Mouse (Mus musculus): ENCODE results near the gene Bean1. TPM values are rescaled to one million over a fixed set of nuclear protein-coding genes. Genes with fewer than 3 reads are reported as not detected.

The Bean1 gene
- polyA plus RNA-seq, 1 experiment from 2014 or later, result 0.47 TPM

DNA sequence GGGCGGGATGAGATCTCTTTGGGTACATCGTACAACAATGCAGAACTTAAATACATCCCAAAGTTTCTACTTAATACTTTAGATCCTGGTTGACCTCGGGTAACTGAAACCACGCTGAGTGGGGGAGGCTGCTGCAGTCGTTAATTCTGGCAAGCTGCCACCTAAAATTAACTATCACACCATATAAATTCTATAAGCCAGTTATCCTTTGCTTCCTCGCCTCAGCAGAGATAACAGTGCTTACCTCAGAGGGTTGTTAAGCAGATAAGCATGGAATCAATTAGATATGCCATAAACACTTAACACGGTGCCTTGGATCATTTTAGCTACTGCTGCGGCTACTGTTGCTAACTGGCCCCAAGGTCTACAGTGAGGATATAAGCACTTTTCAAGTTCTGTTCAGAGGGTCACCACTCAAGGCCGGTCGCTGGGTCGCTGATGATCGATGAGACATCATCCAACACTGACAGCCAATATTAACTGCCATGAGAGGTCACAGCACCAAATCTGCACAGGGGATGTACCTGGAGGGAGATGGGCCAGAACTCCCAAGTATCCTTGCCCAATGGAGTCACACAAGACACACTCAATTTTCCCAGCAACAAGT, 71.9 kb downstream of the Bean1 start:
- no peak overlapping the region for H3K4me2 ChIP-seq (replicated peaks; ENCODE audit: low read depth, low read length)
- DNase-seq (ENCODE audit: low spot score) (no peak), ATAC-seq (no peak)
- no peak overlapping the region for H3K9ac ChIP-seq (replicated peaks; ENCODE audit: low read depth)
- 76% methylated on average over 12 of the region's 12 CpGs for WGBS
- no peak for TF ChIP-seq EP300 (IDR thresholded peaks at IDR 0.05)
- TF ChIP-seq CTCF (IDR thresholded peaks at IDR 0.05), result no peak
- no peaks in the 10 kb centered on the region for H3K4me1 ChIP-seq (ENCODE audit: insufficient read depth, low read depth, low read length)
- peaks cover 15% of the 10 kb centered on the region for H3K36me3 ChIP-seq (ENCODE audit: insufficient read depth, low read length)
- no peak overlapping the region for H3K4me3 ChIP-seq (ENCODE audit: low read depth, low read length)
- no peaks in the 10 kb centered on the region for H3K27me3 ChIP-seq (replicated peaks; ENCODE audit: insufficient read depth, low read length)
- no peak overlapping the region for H3K27ac ChIP-seq (ENCODE audit: low read length)
- H3K9me3 ChIP-seq (ENCODE audit: low read length), result no peaks in the 10 kb centered on the region

DNA sequence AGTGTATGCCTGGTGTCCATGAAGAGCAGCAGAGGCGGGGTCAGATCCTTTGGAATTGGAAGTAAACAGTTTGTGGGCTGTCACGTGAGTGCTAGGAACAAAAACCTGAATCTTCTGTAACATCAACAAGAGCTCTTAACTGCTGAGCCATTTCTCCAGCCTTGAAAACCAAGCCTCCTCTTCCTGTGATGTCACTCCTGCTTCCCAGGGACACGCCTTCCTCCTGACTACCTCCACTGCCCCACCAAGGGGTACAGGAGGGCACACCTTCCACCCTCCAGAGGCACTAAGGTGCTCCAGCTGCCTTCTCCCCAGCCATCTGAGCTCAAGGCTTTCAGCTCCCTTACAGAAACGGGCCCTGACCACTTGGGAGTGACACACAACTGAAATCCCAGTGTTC, 76.4 kb downstream of the Bean1 start:
- Histone ChIP-seq H3K4me2 (replicated peaks; ENCODE audit: low read depth, low read length) (no peak overlapping the region), H3K36me3 (ENCODE audit: insufficient read depth, low read length) (peaks cover 5% of the 10 kb centered on the region; the same call in 1 of the 2 replicates), H3K9ac (replicated peaks; ENCODE audit: low read depth) (no peak overlapping the region), H3K27ac (ENCODE audit: low read length) (no peak overlapping the region), H3K9me3 (ENCODE audit: low read length) (no peaks in the 10 kb centered on the region), H3K4me1 (ENCODE audit: insufficient read depth, low read depth, low read length) (peaks cover under 1% of the 10 kb centered on the region; the same call in 1 of the 2 replicates), H3K27me3 (replicated peaks; ENCODE audit: insufficient read depth, low read length) (no peaks in the 10 kb centered on the region), H3K4me3 (ENCODE audit: low read depth, low read length) (no peak overlapping the region)
- WGBS, result 74% methylated on average over 4 of the region's 4 CpGs
- DNase-seq (ENCODE audit: low spot score), result peak; percentile 14
- ATAC-seq, result no peak
- no peak for TF ChIP-seq CTCF (IDR thresholded peaks at IDR 0.05)
- no peak for TF ChIP-seq EP300 (IDR thresholded peaks at IDR 0.05)

DNA sequence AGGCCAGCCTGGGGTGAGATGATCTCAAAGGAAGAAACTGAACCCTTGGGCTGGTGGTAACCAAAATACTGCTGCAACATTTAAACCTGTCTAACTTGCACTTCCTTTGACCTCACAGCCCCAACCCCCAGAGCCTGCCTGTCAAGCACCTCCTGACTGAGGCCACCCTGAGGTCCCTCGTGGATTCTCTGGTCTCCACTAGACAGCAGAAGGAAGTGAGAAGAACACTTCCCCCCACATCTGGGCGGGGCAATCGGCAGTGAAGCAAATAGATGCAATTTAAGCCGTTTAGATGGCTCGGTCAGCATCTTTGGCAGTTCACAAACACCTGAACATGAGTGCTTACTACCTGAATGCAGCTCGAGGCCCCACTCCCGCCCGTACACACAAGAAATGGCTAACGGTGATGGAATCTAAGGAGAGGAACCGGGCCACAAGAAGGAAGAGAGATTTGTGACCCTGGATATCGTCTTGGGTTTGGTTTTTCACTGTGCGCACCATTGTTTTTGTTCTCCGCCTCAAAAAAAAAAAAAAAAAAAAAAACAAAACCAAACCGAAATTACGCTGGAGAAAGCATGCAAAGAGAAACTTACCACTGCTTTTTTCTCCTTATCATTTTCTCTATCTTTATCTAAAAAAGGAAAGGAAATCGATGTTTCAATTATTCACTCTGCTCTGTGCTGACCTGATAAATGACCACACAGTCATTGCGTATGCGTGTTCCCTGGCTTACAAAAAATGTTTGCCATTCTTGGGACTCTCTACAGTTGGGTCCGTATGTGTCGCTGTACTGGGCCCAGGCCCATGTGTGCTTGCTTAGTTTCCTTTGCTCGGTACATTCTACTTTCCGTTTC, 77.0 kb downstream of the Bean1 start:
- DNase-seq (ENCODE audit: low spot score) (peak; percentile 17), ATAC-seq (no peak)
- no peaks in the 10 kb centered on the region for H3K9me3 ChIP-seq (ENCODE audit: low read length)
- H3K36me3 ChIP-seq (ENCODE audit: insufficient read depth, low read length), result peaks cover 5% of the 10 kb centered on the region; the same call in 1 of the 2 replicates
- peak overlapping the region; percentile 84 for H3K4me3 ChIP-seq (ENCODE audit: low read depth, low read length)
- 0 out of 2 replicates have a peak overlapping the region, but pooled peaks have one; percentile 76 for H3K27ac ChIP-seq (ENCODE audit: low read length)
- 56% methylated on average over 22 of the region's 22 CpGs for WGBS
- TF ChIP-seq EP300 (IDR thresholded peaks at IDR 0.05), result no peak
- no peak for TF ChIP-seq CTCF (IDR thresholded peaks at IDR 0.05)
- peak overlapping the region; percentile 82 for H3K9ac ChIP-seq (replicated peaks; ENCODE audit: low read depth)
- H3K4me2 ChIP-seq (replicated peaks; ENCODE audit: low read depth, low read length), result peak overlapping the region; percentile 87
- H3K4me1 ChIP-seq (ENCODE audit: insufficient read depth, low read depth, low read length), result peaks cover 4% of the 10 kb centered on the region; the same call in 1 of the 2 replicates
- H3K27me3 ChIP-seq (replicated peaks; ENCODE audit: insufficient read depth, low read length), result no peaks in the 10 kb centered on the region

DNA sequence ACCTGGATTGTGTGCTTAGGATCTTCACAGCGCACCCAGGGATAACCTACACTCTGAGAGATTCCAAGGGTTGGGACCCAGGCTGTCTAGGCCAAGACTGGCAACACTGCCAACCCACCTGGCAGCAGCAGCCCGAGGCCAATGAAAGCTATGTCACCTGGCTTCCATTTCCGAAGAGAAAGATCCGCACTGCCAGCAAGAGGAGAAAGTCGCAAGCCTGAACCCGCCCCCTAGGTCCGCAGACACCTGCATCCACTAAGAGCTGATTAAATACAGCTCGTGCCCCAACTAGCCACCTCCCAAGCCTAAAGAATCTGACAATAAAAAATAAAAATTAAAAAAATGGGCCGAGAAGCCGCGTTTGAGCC, 77.7 kb downstream of the Bean1 start:
- 3% methylated on average over 11 of the region's 11 CpGs for WGBS
- DNase-seq (ENCODE audit: low spot score), result peak; percentile 16
- ATAC-seq, result peak; percentile 10; the same call in 1 of the 2 replicates
- no peak for TF ChIP-seq CTCF (IDR thresholded peaks at IDR 0.05)
- no peak for TF ChIP-seq EP300 (IDR thresholded peaks at IDR 0.05)
- Histone ChIP-seq H3K27ac (ENCODE audit: low read length) (peak overlapping the region; percentile 76), H3K4me2 (replicated peaks; ENCODE audit: low read depth, low read length) (peak overlapping the region; percentile 87), H3K9ac (replicated peaks; ENCODE audit: low read depth) (peak overlapping the region; percentile 82), H3K27me3 (replicated peaks; ENCODE audit: insufficient read depth, low read length) (no peaks in the 10 kb centered on the region), H3K9me3 (ENCODE audit: low read length) (no peaks in the 10 kb centered on the region), H3K36me3 (ENCODE audit: insufficient read depth, low read length) (no peaks in the 10 kb centered on the region), H3K4me1 (ENCODE audit: insufficient read depth, low read depth, low read length) (peaks cover 4% of the 10 kb centered on the region; the same call in 1 of the 2 replicates), H3K4me3 (ENCODE audit: low read depth, low read length) (peak overlapping the region; percentile 84)

DNA sequence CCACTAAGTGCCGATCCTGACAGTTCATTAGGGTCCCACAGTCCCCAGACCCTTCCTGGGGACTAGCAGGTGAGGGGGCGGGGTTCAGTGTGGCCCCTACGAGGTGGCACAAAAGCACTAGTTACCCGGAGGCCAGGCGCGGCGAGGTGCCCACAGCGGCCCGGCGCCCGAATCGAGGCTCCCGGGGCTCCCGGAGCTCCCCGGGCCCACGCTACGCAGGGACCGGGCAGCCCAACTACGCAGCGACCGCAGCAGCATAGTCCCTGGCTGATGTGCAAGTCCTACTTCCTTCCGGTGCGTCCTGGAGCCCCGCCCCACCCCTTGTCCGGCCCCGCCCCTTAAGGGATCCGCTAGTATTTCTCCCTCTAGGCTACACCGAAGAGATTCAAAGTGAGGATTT, 78.0 kb downstream of the Bean1 start, which contains the start of gene Tk2:
Gene Tk2 (minus strand): TSS at position 283 of the 400 bp plus-strand sequence.
- peak; percentile 92 for ATAC-seq
- under 1% methylated on average over 28 of the region's 28 CpGs for WGBS

DNA sequence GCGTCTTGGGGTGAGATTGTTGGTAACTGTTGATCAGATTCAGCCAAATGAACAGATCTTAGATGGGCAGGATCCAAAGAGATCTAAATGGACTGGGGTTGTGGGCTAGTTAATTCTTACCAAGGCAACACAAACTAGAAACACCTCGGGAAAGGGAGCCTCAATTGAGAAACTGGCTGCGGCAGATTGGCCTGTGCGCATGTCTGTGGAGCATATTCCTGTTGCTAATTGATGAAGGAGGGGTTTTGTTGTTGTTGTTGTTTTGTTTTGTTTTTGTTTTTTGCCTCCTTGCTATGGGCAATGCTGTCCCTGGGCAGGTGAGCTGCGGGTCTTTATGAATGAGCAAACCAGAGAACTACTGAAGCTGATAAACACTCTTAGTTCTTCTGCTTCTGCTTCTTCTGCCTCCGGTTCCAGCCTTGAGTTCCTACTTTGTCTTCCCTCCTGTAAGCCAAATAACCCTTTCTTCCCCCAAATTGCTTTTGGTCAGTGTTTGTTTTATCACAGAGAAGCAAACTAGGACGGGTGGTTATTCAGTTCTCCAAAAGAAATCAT, 79.3 kb downstream of the Bean1 start:
- H3K4me2 ChIP-seq (replicated peaks; ENCODE audit: low read depth, low read length), result no peak overlapping the region
- peaks cover 4% of the 10 kb centered on the region; the same call in 1 of the 2 replicates for H3K4me1 ChIP-seq (ENCODE audit: insufficient read depth, low read depth, low read length)
- 74% methylated on average over 7 of the region's 7 CpGs for WGBS
- TF ChIP-seq EP300 (IDR thresholded peaks at IDR 0.05) (no peak), CTCF (IDR thresholded peaks at IDR 0.05) (no peak)
- H3K4me3 ChIP-seq (ENCODE audit: low read depth, low read length), result no peak overlapping the region
- H3K27ac ChIP-seq (ENCODE audit: low read length), result no peak overlapping the region
- ATAC-seq, result no peak
- no peaks in the 10 kb centered on the region for H3K27me3 ChIP-seq (replicated peaks; ENCODE audit: insufficient read depth, low read length)
- no peak overlapping the region for H3K9ac ChIP-seq (replicated peaks; ENCODE audit: low read depth)
- H3K36me3 ChIP-seq (ENCODE audit: insufficient read depth, low read length), result no peaks in the 10 kb centered on the region
- H3K9me3 ChIP-seq (ENCODE audit: low read length), result no peaks in the 10 kb centered on the region
- DNase-seq (ENCODE audit: low spot score), result no peak

More for the DNA sequence above, 78.0 kb downstream of the Bean1 start, which contains the start of gene Tk2:
- H3K36me3 ChIP-seq (ENCODE audit: insufficient read depth, low read length), result no peaks in the 10 kb centered on the region
- H3K4me3 ChIP-seq (ENCODE audit: low read depth, low read length), result peak within 1 kb of the TSS; percentile 84
- H3K27me3 ChIP-seq (replicated peaks; ENCODE audit: insufficient read depth, low read length), result no peaks in the 10 kb centered on the region
- H3K9ac ChIP-seq (replicated peaks; ENCODE audit: low read depth), result peak within 1 kb of the TSS; percentile 82
- H3K4me1 ChIP-seq (ENCODE audit: insufficient read depth, low read depth, low read length), result peaks cover 4% of the 10 kb centered on the region; the same call in 1 of the 2 replicates
- TF ChIP-seq EP300 (IDR thresholded peaks at IDR 0.05), result no peak
- TF ChIP-seq CTCF (IDR thresholded peaks at IDR 0.05), result no peak
- DNase-seq (ENCODE audit: low spot score), result peak; percentile 93
- H3K9me3 ChIP-seq (ENCODE audit: low read length), result no peaks in the 10 kb centered on the region
- H3K4me2 ChIP-seq (replicated peaks; ENCODE audit: low read depth, low read length), result peak within 1 kb of the TSS; percentile 87
- H3K27ac ChIP-seq (ENCODE audit: low read length), result peak within 1 kb of the TSS; percentile 76

All from lung, postnatal 0 days (tissue).